In genomic region chr5:93126222-93126929, GRCm38 (mm10) we compare ENCODE assay signal across 11 mouse cellular contexts. TPM values are rescaled to one million over a fixed set of nuclear protein-coding genes. Genes with fewer than 3 reads are reported as not detected.
DNase-seq lines count a peak whose midpoint lies in the region; ATAC-seq lines count a peak whose summit lies in the region.
"Had no signal": no experiment of that assay in that cellular context is flagged by ENCODE, and none has a peak within 500 bp of the region (broad histone marks: within the 10 kb centered on the region; RNA-seq: fewer than 3 reads in every experiment).

No protein-coding gene starts in this region.

- no peak overlapping the region for H3K4me3 ChIP-seq in kidney, embryonic 14.5 days (ENCODE audit: low read length)
- no peak overlapping the region for H3K4me3 ChIP-seq in hindbrain, embryonic 11.5 days (ENCODE audit: low read depth, low read length)
- no peak overlapping the region for H3K4me3 ChIP-seq in midbrain, embryonic 16.5 days (ENCODE audit: low read depth, low read length)

- H3K36me3 ChIP-seq in kidney, embryonic 14.5 days (ENCODE audit: control insufficient read depth, insufficient read depth, low read length): no peaks in the 10 kb centered on the region
- no peaks in the 10 kb centered on the region for H3K36me3 ChIP-seq in hindbrain, embryonic 11.5 days (ENCODE audit: control insufficient read depth, insufficient read depth, low read length)
- no peaks in the 10 kb centered on the region for H3K36me3 ChIP-seq in midbrain, embryonic 16.5 days (ENCODE audit: control insufficient read depth, insufficient read depth, low read length)

- 51% methylated on average over 12 of the region's 12 CpGs for WGBS in kidney, embryonic 14.5 days
- WGBS in hindbrain, embryonic 11.5 days: 42% methylated on average over 12 of the region's 12 CpGs
- 31% methylated on average over 12 of the region's 12 CpGs for WGBS in midbrain, embryonic 16.5 days

- no peak overlapping the region for H3K4me2 ChIP-seq in kidney, embryonic 14.5 days (replicated peaks; ENCODE audit: low read depth, low read length)
- no peak overlapping the region for H3K4me2 ChIP-seq in hindbrain, embryonic 11.5 days (replicated peaks; ENCODE audit: low read depth, low read length)
- H3K4me2 ChIP-seq in midbrain, embryonic 16.5 days (ENCODE audit: low read length): no peak overlapping the region

- no peak for ATAC-seq in kidney, embryonic 14.5 days (ENCODE audit: low FRiP score, low TSS enrichment)
- peak; percentile 48 for ATAC-seq in hindbrain, embryonic 11.5 days (ENCODE audit: low FRiP score)
- ATAC-seq in midbrain, embryonic 16.5 days: 0 out of 2 replicates have a peak, but pooled peaks have one; percentile 15
- ATAC-seq: Patski had no signal

- peak overlapping the region; percentile 21; the same call in 1 of the 2 replicates for H3K27ac ChIP-seq in kidney, embryonic 14.5 days (ENCODE audit: low read depth, low read length)
- peak overlapping the region; percentile 67 for H3K27ac ChIP-seq in hindbrain, embryonic 11.5 days (ENCODE audit: low read depth, low read length)
- H3K27ac ChIP-seq in midbrain, embryonic 16.5 days (ENCODE audit: low read length): peak overlapping the region; percentile 35

- peaks cover 68% of the 10 kb centered on the region for H3K4me1 ChIP-seq in kidney, embryonic 14.5 days (ENCODE audit: control insufficient read depth, insufficient read depth, low read length)
- H3K4me1 ChIP-seq in hindbrain, embryonic 11.5 days (replicated peaks; ENCODE audit: control insufficient read depth, insufficient read depth, low read length): peaks cover 24% of the 10 kb centered on the region
- H3K4me1 ChIP-seq in midbrain, embryonic 16.5 days (ENCODE audit: control insufficient read depth, insufficient read depth, low read length): peaks cover 39% of the 10 kb centered on the region

- H3K27me3 ChIP-seq in kidney, embryonic 14.5 days (ENCODE audit: control insufficient read depth, insufficient read depth, low read length): no peaks in the 10 kb centered on the region
- no peaks in the 10 kb centered on the region for H3K27me3 ChIP-seq in hindbrain, embryonic 11.5 days (ENCODE audit: control insufficient read depth, insufficient read depth, low read length)
- no peaks in the 10 kb centered on the region for H3K27me3 ChIP-seq in midbrain, embryonic 16.5 days (ENCODE audit: control insufficient read depth, insufficient read depth, low read depth, low read length)
- H3K27me3 ChIP-seq: Patski had no signal

- no peak for DNase-seq in kidney, postnatal 10 days
- peak; percentile 88 for DNase-seq in ZHBTc4 (ENCODE audit: low read depth, low spot score)
- peak; percentile 25 for DNase-seq in hindbrain, embryonic 11.5 days (ENCODE audit: low spot score)
- no peak for DNase-seq in ovary, adult 18-20 months (ENCODE audit: low spot score)
- no peak for DNase-seq in right cerebral cortex, postnatal 25 days
- no peak for DNase-seq in right cerebral cortex, postnatal 14 days
- DNase-seq: cerebellum, adult 18-20 months; spleen, adult 18-20 months had no signal

- no peaks in the 10 kb centered on the region for H3K9me3 ChIP-seq in kidney, embryonic 14.5 days (ENCODE audit: control insufficient read depth, low read length)
- no peaks in the 10 kb centered on the region for H3K9me3 ChIP-seq in hindbrain, embryonic 11.5 days (ENCODE audit: control insufficient read depth, low read length)
- H3K9me3 ChIP-seq in midbrain, embryonic 16.5 days (replicated peaks; ENCODE audit: control insufficient read depth, low read length, poor library complexity, severe bottlenecking): no peaks in the 10 kb centered on the region

- no peak overlapping the region for H3K9ac ChIP-seq in kidney, embryonic 14.5 days (ENCODE audit: low read depth, low read length)
- no peak overlapping the region for H3K9ac ChIP-seq in hindbrain, embryonic 11.5 days (ENCODE audit: low read depth, low read length)
- H3K9ac ChIP-seq in midbrain, embryonic 16.5 days (ENCODE audit: low read depth, low read length): no peak overlapping the region

RNA-seq across cellular contexts. Expression of gene Sept11, which starts 33.1 kb away (rescaled TPM):
- 131 and 224 TPM in 2 replicates for polyA plus RNA-seq in kidney, embryonic 14.5 days (2014; fragmentation: Nextera tagmentation; extraction: Ambion mirVana)
- 241 and 243 TPM in 2 replicates for polyA plus RNA-seq in hindbrain, embryonic 11.5 days (2014; fragmentation: Nextera tagmentation; extraction: Ambion mirVana)
- polyA plus RNA-seq in midbrain, embryonic 16.5 days (2015; fragmentation: Nextera tagmentation; extraction: Ambion mirVana): 143 and 155 TPM in 2 replicates

Comparison
In these comparisons a context has a peak if more than half of its experiments do, and no peak if none do; other contexts are left out.
1. DNase-seq: peak in ZHBTc4 (single experiment) and hindbrain, embryonic 11.5 days (single experiment); none in kidney, postnatal 10 days (single experiment), ovary, adult 18-20 months (single experiment), right cerebral cortex, postnatal 25 days (single experiment) and right cerebral cortex, postnatal 14 days (single experiment).
2. Peak in every context shown above with its lines, with median percentiles within 50 percentile points of each other: H3K27ac ChIP-seq.